Mouse (Mus musculus) small intestine, adult 2 months (tissue): ENCODE results near the gene Cpe. TPM values are rescaled to one million over a fixed set of nuclear protein-coding genes. Genes with fewer than 3 reads are reported as not detected.

Experiments used
- H3K27ac ChIP-seq: fragments of 200-500 bp; 2 replicates; pipeline ENCODE4 v1.5.1; 2012; ENCODE audit warnings: low read depth, low read length, control low read depth, inconsistent platforms; ENCODE audit not compliant: insufficient read depth
- H3K27me3 ChIP-seq: fragments of 200-500 bp; 2 replicates; pipeline ENCODE4 v1.6.1; 2012; ENCODE audit warnings: mild to moderate bottlenecking, moderate library complexity, low read length, inconsistent platforms; ENCODE audit not compliant: control insufficient read depth, insufficient read depth
- H3K36me3 ChIP-seq: fragments of 200-500 bp; 2 replicates; pipeline ENCODE4 v1.6.1; 2012; ENCODE audit warnings: mild to moderate bottlenecking, low read length, control low read depth, inconsistent platforms; ENCODE audit not compliant: control insufficient read depth, insufficient read depth
- H3K4me1 ChIP-seq: fragments of 200-500 bp; 2 replicates; pipeline ENCODE4 v1.6.1; 2012; ENCODE audit warnings: low read length, inconsistent platforms, mixed read lengths; ENCODE audit not compliant: control insufficient read depth, insufficient read depth, insufficient read length
- H3K4me3 ChIP-seq: fragments of 200-500 bp; 2 replicates; pipeline ENCODE4 v1.5.1; 2012; ENCODE audit warnings: low read depth, mild to moderate bottlenecking, control low read depth, inconsistent platforms, low read length, moderate library complexity
- CTCF ChIP-seq: fragments of 200-500 bp; IDR thresholded peaks from 2 replicates; pipeline ENCODE4 v1.5.1; 2012; ENCODE audit warnings: low read depth, mild to moderate bottlenecking, control low read depth, inconsistent platforms, low read length, moderate library complexity, mixed read lengths; ENCODE audit not compliant: insufficient replicate concordance, insufficient read length; ENCODE audit errors: extremely low read depth
- POLR2A ChIP-seq: fragments of 200-500 bp; IDR thresholded peaks from 2 replicates; pipeline ENCODE4 v1.6.1; 2012; ENCODE audit warnings: low read depth, mild to moderate bottlenecking, control low read depth, inconsistent platforms, low read length, moderate library complexity
- WGBS: fragments of 180-500 bp; shearing (Covaris S2); methylation state at CpG from one replicate; pipeline ENCODE4 v1.1.7; 2018; 5-methylcytosine and 5-hydroxymethylcytosine counted together
- polyA plus RNA-seq: library from polyadenylated mRNA; depleted of rRNA; stranded (reverse); fragments of >200 nt; gene quantifications from 2 replicates; pipeline ENCODE4 v1.2.3, GENCODE M21; 2012; rRNA removed

Cpe gene
- polyA plus RNA-seq, 1 experiment: 24.5 TPM

DNA sequence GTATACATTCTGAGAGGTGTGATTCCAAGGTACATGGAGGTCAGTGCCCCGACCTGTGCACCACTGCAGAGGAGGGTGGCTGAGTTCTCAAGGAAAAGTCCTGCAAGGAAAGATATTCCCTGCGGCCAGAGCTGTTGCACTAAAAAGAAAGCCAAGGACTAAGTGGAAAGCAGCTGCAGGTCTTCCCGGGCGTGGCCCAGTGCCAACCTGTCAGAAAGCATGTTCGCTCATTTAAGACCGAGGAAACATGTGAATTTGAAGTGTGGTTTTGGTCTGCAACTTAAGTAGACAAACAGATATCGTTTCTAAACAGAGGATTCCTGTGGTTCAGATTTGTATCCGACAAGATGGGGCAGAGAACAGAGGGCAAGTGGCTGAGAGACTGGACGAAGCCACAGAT, 117.9 kb downstream of the Cpe start:
- Histone ChIP-seq H3K27me3 (no peaks in the 10 kb centered on the region), H3K4me1 (no peaks in the 10 kb centered on the region), H3K36me3 (no peaks in the 10 kb centered on the region), H3K4me3 (no peak overlapping the region), H3K27ac (no peak overlapping the region)
- TF ChIP-seq CTCF (no peak), POLR2A (no peak)
- 76% methylated on average over 9 of the region's 9 CpGs for WGBS

DNA sequence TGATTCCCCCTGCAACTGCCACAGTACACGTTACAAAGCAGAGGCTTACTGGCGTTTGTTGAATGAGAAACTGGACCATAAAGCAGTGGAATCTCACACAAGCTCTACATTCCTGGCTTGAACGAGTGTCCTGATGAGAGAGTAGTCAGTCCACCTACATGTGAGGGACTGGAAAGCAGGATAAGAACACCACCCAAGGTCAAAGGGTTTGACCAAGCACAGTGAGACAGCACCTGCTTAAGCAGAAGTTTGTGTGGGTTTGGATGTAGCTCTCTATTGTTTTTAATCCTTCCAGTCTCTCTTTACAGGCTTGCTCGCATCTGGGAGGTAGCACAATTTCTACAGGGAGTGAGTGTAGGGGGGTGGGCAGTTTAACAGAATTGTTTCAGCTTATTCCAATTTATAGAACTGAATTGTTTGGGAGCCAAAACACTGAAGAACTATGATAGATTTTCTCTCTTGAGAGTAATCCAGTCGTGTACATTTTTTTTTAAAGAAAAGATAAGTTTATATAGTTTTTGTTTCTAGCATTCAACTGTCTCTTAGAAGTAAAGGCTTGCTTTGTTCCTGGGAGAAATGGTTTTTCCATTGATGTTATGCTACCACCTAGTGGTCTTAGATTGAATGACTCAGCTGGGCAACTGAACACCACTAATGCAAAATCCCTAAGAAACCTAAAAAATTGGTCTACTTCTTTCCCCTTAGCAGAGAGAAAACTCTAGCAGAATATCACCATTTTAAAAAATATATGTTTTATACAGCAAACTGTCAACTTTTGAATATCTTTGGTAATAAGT, 144.6 kb downstream of the Cpe start:
- TF ChIP-seq CTCF (no peak), POLR2A (no peak)
- Histone ChIP-seq H3K4me3 (no peak overlapping the region), H3K4me1 (no peaks in the 10 kb centered on the region), H3K27me3 (no peaks in the 10 kb centered on the region), H3K36me3 (no peaks in the 10 kb centered on the region), H3K27ac (no peak overlapping the region)
- WGBS: 33% methylated on average over 5 of the region's 5 CpGs

DNA sequence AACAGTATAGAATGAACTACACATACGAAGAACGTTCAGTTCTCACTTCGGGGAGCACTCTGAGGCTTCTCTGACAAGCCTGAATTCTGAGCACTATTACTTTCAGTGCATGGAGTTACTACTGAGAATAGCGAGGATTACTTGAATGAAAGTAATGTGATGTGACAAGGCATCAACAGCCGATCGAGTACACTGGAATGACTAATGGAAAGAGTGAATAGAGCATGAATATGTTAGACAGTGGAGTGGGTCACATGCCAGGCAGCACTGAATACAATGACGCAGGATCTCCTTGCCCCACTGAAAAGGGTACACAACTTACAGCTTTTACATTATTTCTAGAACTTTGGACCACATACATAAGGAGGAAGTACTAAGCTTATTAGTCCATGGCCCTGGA, 149.4 kb downstream of the Cpe start:
- Histone ChIP-seq H3K4me1 (no peaks in the 10 kb centered on the region), H3K27me3 (no peaks in the 10 kb centered on the region), H3K4me3 (no peak overlapping the region), H3K36me3 (no peaks in the 10 kb centered on the region), H3K27ac (no peak overlapping the region)
- WGBS: 91% methylated on average over 7 of the region's 7 CpGs
- no peak for TF ChIP-seq CTCF
- TF ChIP-seq POLR2A: no peak

Other genes with a start within 250 kb of the Cpe start
- gene Msmo1, start 40.7 kb upstream of the Cpe start, polyA plus RNA-seq: 3.3 and 6.3 TPM in 2 replicates
- 5.3 and 6.0 TPM in 2 replicates for gene Klhl2, start 157.0 kb upstream of the Cpe start, polyA plus RNA-seq